Mouse (Mus musculus) heart, embryonic 16.5 days (tissue): ENCODE data around the gene Crybg2. TPM values are rescaled to one million over a fixed set of nuclear protein-coding genes. Genes with fewer than 3 reads are reported as not detected.

ENCODE experiments used
- ATAC-seq: fragments of 200-750 bp; cut with Nextera tagmentation; replicated peaks from 2 replicates; pipeline ENCODE4 v1.8.0; 2017; ENCODE audit warnings: moderate number of reproducible peaks; ENCODE audit not compliant: insufficient read depth, low FRiP score; ENCODE audit errors: extremely low read depth
- H3K27ac ChIP-seq: fragments of 300-500 bp; sonication (generic); 2 replicates; pipeline ENCODE4 v1.5.1; 2014; ENCODE audit warnings: mild to moderate bottlenecking, low read length, control low read depth, moderate library complexity
- H3K27me3 ChIP-seq: fragments of 300-500 bp; sonication (generic); 2 replicates; pipeline ENCODE4 v1.6.1; 2014; ENCODE audit warnings: low read length, mixed read lengths; ENCODE audit not compliant: control insufficient read depth, insufficient read depth
- H3K36me3 ChIP-seq: fragments of 300-500 bp; sonication (generic); 2 replicates; pipeline ENCODE4 v1.6.1; 2014; ENCODE audit not compliant: control insufficient read depth, insufficient read depth
- H3K4me1 ChIP-seq: fragments of 300-500 bp; sonication (generic); 2 replicates; pipeline ENCODE4 v1.6.1; 2014; ENCODE audit warnings: low read length, mixed read lengths; ENCODE audit not compliant: control insufficient read depth, insufficient read depth
- H3K4me2 ChIP-seq: fragments of 300-500 bp; sonication (generic); 2 replicates; pipeline ENCODE4 v1.6.1; 2014; ENCODE audit warnings: low read depth, mild to moderate bottlenecking, control low read depth, low read length
- H3K4me3 ChIP-seq: fragments of 300-500 bp; sonication (generic); 2 replicates; pipeline ENCODE4 v1.5.1; 2014; ENCODE audit warnings: mild to moderate bottlenecking, control low read depth, low read length
- H3K9ac ChIP-seq: fragments of 300-500 bp; sonication (generic); 2 replicates; pipeline ENCODE4 v1.6.1; 2014; ENCODE audit warnings: low read length, control low read depth
- H3K9me3 ChIP-seq: fragments of 300-500 bp; sonication (generic); replicated peaks from 2 replicates; pipeline ENCODE4 v1.6.1; 2016; ENCODE audit warnings: low read length; ENCODE audit not compliant: control insufficient read depth
- WGBS: fragments of 180-500 bp; shearing (Covaris S2); extraction: QIAGEN DNeasy Blood & Tissue Kit; methylation state at CpG from one replicate; pipeline ENCODE4 v1.1.7; 2014; 5-methylcytosine and 5-hydroxymethylcytosine counted together
- polyA plus RNA-seq: library from polyadenylated mRNA; unstranded; fragments of >200 nt; fragmentation: Nextera tagmentation; extraction: Ambion mirVana; gene quantifications from 2 replicates; pipeline ENCODE4 v1.2.1, GENCODE M21; 2015

The Crybg2 gene
- polyA plus RNA-seq, 1 experiment from 2014 or later = 0.91 TPM

DNA sequence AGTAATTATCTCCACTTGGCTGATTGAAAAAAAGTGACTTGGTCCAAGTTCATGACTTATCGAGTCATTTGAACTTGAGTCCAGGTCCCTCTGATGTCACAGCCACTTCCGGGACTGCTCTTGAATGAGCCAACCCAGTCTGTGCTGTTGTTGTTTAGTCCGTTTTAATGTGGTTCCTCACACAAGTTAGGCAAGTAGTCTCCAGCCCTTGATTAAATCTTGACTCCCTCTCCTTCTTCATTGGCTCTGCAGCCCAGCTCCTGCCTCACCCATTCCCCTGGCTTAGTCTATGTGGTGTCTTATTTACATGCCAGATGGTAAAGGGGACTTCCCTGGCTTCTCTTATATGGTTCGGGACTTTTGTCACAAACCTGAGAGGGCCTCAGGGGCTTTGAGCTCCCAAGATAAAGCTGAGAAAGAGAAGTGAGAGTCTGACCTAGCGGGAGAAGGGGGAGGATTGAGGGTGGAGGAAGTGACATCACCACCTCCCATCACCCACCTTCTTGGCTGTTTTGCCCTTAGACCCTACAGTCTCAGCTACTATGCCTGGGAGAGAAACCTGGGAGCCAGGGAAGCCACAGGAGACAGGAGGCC lies 36.5 kb downstream of the Crybg2 start:
- no peaks in the 10 kb centered on the region for H3K9me3 ChIP-seq
- no peak overlapping the region for H3K9ac ChIP-seq
- H3K27ac ChIP-seq = peak overlapping the region; percentile 48; the same call in 1 of the 2 replicates
- no peak overlapping the region for H3K4me3 ChIP-seq
- H3K4me2 ChIP-seq = no peak overlapping the region
- H3K4me1 ChIP-seq = no peaks in the 10 kb centered on the region
- no peak for ATAC-seq
- 48% methylated on average over 5 of the region's 5 CpGs for WGBS
- no peaks in the 10 kb centered on the region for H3K36me3 ChIP-seq
- H3K27me3 ChIP-seq = no peaks in the 10 kb centered on the region

DNA sequence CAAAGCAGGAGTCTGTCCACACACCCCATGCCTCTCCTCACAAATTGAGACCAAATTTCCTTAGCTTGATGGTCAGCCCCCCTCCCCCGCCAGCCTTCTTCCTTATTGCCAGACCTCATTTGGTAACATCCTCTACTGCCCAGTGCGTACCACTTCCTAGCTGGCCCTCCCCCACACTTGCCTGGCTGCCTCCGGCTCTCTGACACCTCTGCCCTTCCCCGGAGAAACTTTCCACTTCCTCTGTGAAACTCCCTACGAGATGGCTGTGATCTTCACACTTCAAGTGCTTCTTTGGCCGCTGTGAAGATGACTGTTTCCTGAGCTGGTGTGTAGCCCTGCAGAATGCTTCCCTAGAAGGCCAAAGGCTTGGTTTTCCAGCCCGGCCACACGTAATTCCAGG lies 38.0 kb downstream of the Crybg2 start:
- H3K4me3 ChIP-seq = no peak overlapping the region
- no peaks in the 10 kb centered on the region for H3K27me3 ChIP-seq
- no peaks in the 10 kb centered on the region for H3K36me3 ChIP-seq
- WGBS = 34% methylated on average over 8 of the region's 8 CpGs
- peak overlapping the region; percentile 34; the same call in 1 of the 2 replicates for H3K27ac ChIP-seq
- no peak overlapping the region for H3K9ac ChIP-seq
- no peak for ATAC-seq
- no peak overlapping the region for H3K4me2 ChIP-seq
- no peaks in the 10 kb centered on the region for H3K9me3 ChIP-seq
- no peaks in the 10 kb centered on the region for H3K4me1 ChIP-seq

DNA sequence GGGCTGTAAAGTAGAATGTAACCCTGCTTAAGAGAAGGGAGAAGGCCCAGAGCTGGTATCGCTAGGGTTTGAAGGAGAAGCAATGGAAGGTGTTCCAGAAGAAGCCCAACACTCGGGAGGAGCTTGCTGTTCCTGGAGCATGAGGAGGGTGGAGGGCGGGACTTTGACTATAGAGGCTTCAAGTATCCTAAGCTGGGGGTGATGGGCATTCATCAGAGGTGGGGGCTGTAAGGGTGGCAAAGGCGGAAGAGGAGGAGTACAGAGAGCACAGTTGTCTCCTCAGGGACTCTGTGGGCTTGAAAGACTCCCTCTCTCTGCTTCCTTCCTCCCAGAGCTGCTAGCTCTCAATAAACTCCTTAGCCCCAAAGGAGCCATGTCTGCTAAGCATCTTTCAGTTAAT lies 39.6 kb downstream of the Crybg2 start:
- Histone ChIP-seq H3K9ac (no peak overlapping the region), H3K9me3 (no peaks in the 10 kb centered on the region), H3K27me3 (no peaks in the 10 kb centered on the region), H3K36me3 (no peaks in the 10 kb centered on the region), H3K4me1 (no peaks in the 10 kb centered on the region), H3K27ac (no peak overlapping the region), H3K4me3 (no peak overlapping the region), H3K4me2 (no peak overlapping the region)
- no peak for ATAC-seq
- WGBS = 76% methylated on average over 4 of the region's 4 CpGs

DNA sequence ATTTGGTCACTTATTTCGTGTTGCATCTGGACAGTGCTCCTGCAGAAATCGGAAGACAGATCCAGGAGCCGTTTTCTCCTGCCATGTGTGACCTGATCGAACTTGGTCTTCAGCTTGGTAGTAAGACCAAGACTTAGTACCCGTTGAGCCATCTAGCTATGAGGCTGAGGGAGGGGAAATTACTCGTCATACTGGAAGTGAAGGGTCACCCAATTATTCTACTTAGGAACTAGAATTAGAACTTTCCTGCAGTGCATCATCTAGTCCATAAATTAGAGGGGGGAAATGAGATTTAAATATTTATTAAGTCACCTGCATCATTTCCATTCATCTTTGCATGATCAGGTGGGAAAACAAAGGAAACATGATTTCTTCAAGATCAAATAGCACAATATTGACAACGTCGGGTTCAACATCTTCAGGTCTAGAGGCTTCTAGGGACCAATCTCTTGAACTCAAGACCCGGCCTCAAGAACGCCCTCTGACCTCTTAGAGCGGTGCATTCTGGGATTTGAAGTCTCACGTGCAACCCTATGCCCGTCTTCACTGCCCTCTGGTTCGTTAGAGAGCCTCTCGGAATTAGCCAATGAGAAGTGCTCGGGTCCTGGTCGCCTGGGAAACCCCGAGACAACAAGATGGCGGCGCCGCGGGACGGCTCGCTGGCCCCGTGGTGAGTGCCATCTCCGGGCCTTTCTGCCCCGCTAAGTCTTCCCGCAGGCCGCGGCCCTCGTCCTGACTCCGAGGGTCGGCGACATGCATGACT lies 41.5 kb downstream of the Crybg2 start, which contains the start of gene Ubxn11:
Gene Ubxn11 (plus strand): TSS at position 592 of the 763 bp plus-strand sequence.
- Histone ChIP-seq H3K36me3 (no peaks in the 10 kb centered on the region), H3K4me2 (peak within 1 kb of the TSS; percentile 76), H3K9ac (peak within 1 kb of the TSS; percentile 68), H3K9me3 (no peaks in the 10 kb centered on the region), H3K27ac (no peak within 1 kb of the TSS), H3K27me3 (no peaks in the 10 kb centered on the region), H3K4me3 (peak within 1 kb of the TSS; percentile 78), H3K4me1 (no peaks in the 10 kb centered on the region)
- 17% methylated on average over 34 of the region's 34 CpGs for WGBS
- ATAC-seq = peak; percentile 95

- Histone ChIP-seq H3K4me2 (peak overlapping the region; percentile 76), H3K9ac (peak overlapping the region; percentile 68), H3K4me3 (peak overlapping the region; percentile 78), H3K27ac (no peak overlapping the region), H3K36me3 (no peaks in the 10 kb centered on the region), H3K4me1 (no peaks in the 10 kb centered on the region), H3K27me3 (no peaks in the 10 kb centered on the region), H3K9me3 (no peaks in the 10 kb centered on the region)
- 0 out of 2 replicates have a peak, but pooled peaks have one; percentile 10 for ATAC-seq
- WGBS = 4% methylated on average over 21 of the region's 21 CpGs
These were observed 42.1 kb downstream of the Crybg2 start for GRCm38 (mm10) chr4:134102742-134103119.

- 55% methylated on average over 7 of the region's 7 CpGs for WGBS
- Histone ChIP-seq H3K4me2 (no peak overlapping the region), H3K27ac (no peak overlapping the region), H3K9ac (no peak overlapping the region), H3K4me1 (0 out of 2 replicates have a peak, but pooled peaks cover 3% of the 10 kb centered on the region), H3K9me3 (no peaks in the 10 kb centered on the region), H3K27me3 (no peaks in the 10 kb centered on the region), H3K4me3 (no peak overlapping the region), H3K36me3 (no peaks in the 10 kb centered on the region)
- no peak for ATAC-seq
These were observed 45.5 kb downstream of the Crybg2 start for GRCm38 (mm10) chr4:134106105-134106504.

- Histone ChIP-seq H3K9me3 (no peaks in the 10 kb centered on the region), H3K4me3 (no peak overlapping the region), H3K27me3 (no peaks in the 10 kb centered on the region), H3K27ac (no peak overlapping the region), H3K36me3 (no peaks in the 10 kb centered on the region), H3K4me2 (no peak overlapping the region), H3K9ac (no peak overlapping the region), H3K4me1 (0 out of 2 replicates have a peak, but pooled peaks cover 3% of the 10 kb centered on the region)
- ATAC-seq = no peak
- WGBS = 77% methylated on average over 7 of the region's 7 CpGs
These were observed 47.1 kb downstream of the Crybg2 start for GRCm38 (mm10) chr4:134107730-134108129.

DNA sequence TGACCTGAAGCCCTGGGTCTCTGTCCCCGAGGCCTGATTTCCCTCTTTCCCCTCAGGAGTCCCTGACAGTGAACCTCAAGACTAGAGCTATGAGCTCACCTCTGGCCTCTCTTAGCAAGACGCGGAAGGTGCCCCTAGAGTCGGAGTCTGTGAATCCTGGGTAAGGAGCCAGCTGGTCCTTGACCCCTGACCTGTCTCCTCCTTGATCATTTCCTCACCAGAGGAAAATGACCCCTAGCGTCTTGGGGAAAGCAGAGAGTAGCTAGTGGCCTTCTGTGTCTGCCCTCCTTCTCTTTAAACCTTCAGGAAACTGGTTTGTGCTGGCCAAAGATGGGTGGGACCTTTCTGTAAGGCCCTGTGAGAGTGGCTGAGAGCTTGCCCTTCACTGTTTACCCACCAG lies 47.6 kb downstream of the Crybg2 start:
- H3K9me3 ChIP-seq = no peaks in the 10 kb centered on the region
- 53% methylated on average over 5 of the region's 5 CpGs for WGBS
- no peak overlapping the region for H3K4me2 ChIP-seq
- H3K4me3 ChIP-seq = no peak overlapping the region
- 0 out of 2 replicates have a peak, but pooled peaks cover 3% of the 10 kb centered on the region for H3K4me1 ChIP-seq
- no peaks in the 10 kb centered on the region for H3K36me3 ChIP-seq
- H3K9ac ChIP-seq = no peak overlapping the region
- no peaks in the 10 kb centered on the region for H3K27me3 ChIP-seq
- no peak overlapping the region for H3K27ac ChIP-seq
- ATAC-seq = no peak

DNA sequence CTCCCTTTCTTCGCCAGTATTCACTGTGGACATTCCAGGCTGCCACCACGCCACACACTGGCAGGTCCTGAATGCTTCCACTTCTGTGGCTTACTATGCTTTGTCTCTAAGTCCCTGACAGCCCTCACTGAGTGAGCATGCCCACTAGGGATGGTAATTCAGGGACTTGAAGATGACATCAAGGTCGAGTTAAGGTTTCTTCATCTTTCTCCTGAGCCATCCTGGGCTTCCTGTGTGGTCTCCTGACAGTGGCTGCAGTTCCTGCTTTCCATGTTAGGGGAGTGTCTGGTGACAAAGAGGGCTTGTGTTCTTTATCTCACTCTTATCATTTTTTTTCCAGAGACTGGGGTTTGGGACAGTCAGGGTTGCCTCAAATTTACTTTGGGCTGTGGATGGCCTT lies 50.0 kb downstream of the Crybg2 start:
- no peak overlapping the region for H3K27ac ChIP-seq
- no peaks in the 10 kb centered on the region for H3K9me3 ChIP-seq
- H3K36me3 ChIP-seq = no peaks in the 10 kb centered on the region
- WGBS = 37% methylated on average over 3 of the region's 3 CpGs
- no peak overlapping the region for H3K4me2 ChIP-seq
- H3K27me3 ChIP-seq = no peaks in the 10 kb centered on the region
- no peak overlapping the region for H3K9ac ChIP-seq
- 0 out of 2 replicates have a peak, but pooled peaks cover 3% of the 10 kb centered on the region for H3K4me1 ChIP-seq
- H3K4me3 ChIP-seq = no peak overlapping the region
- no peak for ATAC-seq
